Mouse (Mus musculus): ENCODE measurements around the gene Zfp97. TPM values are rescaled to one million over a fixed set of nuclear protein-coding genes. Genes with fewer than 3 reads are reported as not detected.
"Not testable (repeated sequence)": the region's sequence is repeated elsewhere in the genome, so short reads cannot be mapped to it uniquely, and the experiment has no call there.

Zfp97 gene
- 3.3 and 3.5 TPM in 2 replicates for polyA plus RNA-seq (2015; fragmentation: Nextera tagmentation; extraction: Ambion mirVana)

- not testable (repeated sequence) for DNase-seq (ENCODE audit: low spot score); H3K4me3 ChIP-seq (ENCODE audit: low read depth, low read length); H3K4me1 ChIP-seq (replicated peaks; ENCODE audit: control insufficient read depth, insufficient read depth); H3K36me3 ChIP-seq (ENCODE audit: control insufficient read depth, insufficient read depth, low read length); H3K9ac ChIP-seq (ENCODE audit: low read length); H3K9me3 ChIP-seq (ENCODE audit: control insufficient read depth, low read length); H3K4me2 ChIP-seq (replicated peaks; ENCODE audit: low read depth); H3K27ac ChIP-seq (replicated peaks); H3K27me3 ChIP-seq (ENCODE audit: control insufficient read depth, insufficient read depth, low read length)
- ATAC-seq (ENCODE audit: low FRiP score, low TSS enrichment): peak; percentile 96
- WGBS: no CpG with 5 or more reads among the region's 8 CpGs
Measured at GRCm38 (mm10) chr17:17120830-17121502, at the start of gene Zfp97. Zfp97 (plus strand) TSS chr17:17121415.

GRCm38 (mm10) chr17:17178757-17179413, 57.7 kb downstream of the Zfp97 start:
- peak; percentile 98 for ATAC-seq (ENCODE audit: low FRiP score, low TSS enrichment)
- not testable (repeated sequence) for H3K27ac ChIP-seq (replicated peaks); H3K4me3 ChIP-seq (ENCODE audit: low read depth, low read length); H3K4me2 ChIP-seq (replicated peaks; ENCODE audit: low read depth); H3K4me1 ChIP-seq (replicated peaks; ENCODE audit: control insufficient read depth, insufficient read depth); H3K9me3 ChIP-seq (ENCODE audit: control insufficient read depth, low read length); H3K36me3 ChIP-seq (ENCODE audit: control insufficient read depth, insufficient read depth, low read length); DNase-seq (ENCODE audit: low spot score); H3K27me3 ChIP-seq (ENCODE audit: control insufficient read depth, insufficient read depth, low read length); H3K9ac ChIP-seq (ENCODE audit: low read length)
- WGBS: no CpG with 5 or more reads among the region's 8 CpGs

GRCm38 (mm10) chr17:17194761-17195160, 73.5 kb downstream of the Zfp97 start:
- H3K4me2 ChIP-seq (replicated peaks; ENCODE audit: low read depth); H3K9ac ChIP-seq (ENCODE audit: low read length); H3K9me3 ChIP-seq (ENCODE audit: control insufficient read depth, low read length); H3K27ac ChIP-seq (replicated peaks); ATAC-seq (ENCODE audit: low FRiP score, low TSS enrichment); H3K36me3 ChIP-seq (ENCODE audit: control insufficient read depth, insufficient read depth, low read length); H3K4me3 ChIP-seq (ENCODE audit: low read depth, low read length); H3K4me1 ChIP-seq (replicated peaks; ENCODE audit: control insufficient read depth, insufficient read depth); H3K27me3 ChIP-seq (ENCODE audit: control insufficient read depth, insufficient read depth, low read length); DNase-seq (ENCODE audit: low spot score): not testable (repeated sequence)

GRCm38 (mm10) chr17:17195178-17195577, 74.0 kb downstream of the Zfp97 start:
- H3K9ac ChIP-seq (ENCODE audit: low read length): no peak overlapping the region
- no peak overlapping the region for H3K4me2 ChIP-seq (replicated peaks; ENCODE audit: low read depth)
- no peaks in the 10 kb centered on the region for H3K27me3 ChIP-seq (ENCODE audit: control insufficient read depth, insufficient read depth, low read length)
- H3K27ac ChIP-seq (replicated peaks): no peak overlapping the region
- H3K36me3 ChIP-seq (ENCODE audit: control insufficient read depth, insufficient read depth, low read length): no peaks in the 10 kb centered on the region
- no peak overlapping the region for H3K4me3 ChIP-seq (ENCODE audit: low read depth, low read length)
- 0 out of 2 replicates have a peak, but pooled peaks cover 2% of the 10 kb centered on the region for H3K9me3 ChIP-seq (ENCODE audit: control insufficient read depth, low read length)
- TF ChIP-seq CTCF (IDR thresholded peaks at IDR 0.05; ENCODE audit: low read depth) (no peak), EP300 (optimal IDR thresholded peaks at IDR 0.05) (no peak)
- ATAC-seq (ENCODE audit: low FRiP score, low TSS enrichment): no peak
- no peak for DNase-seq (ENCODE audit: low spot score)
- H3K4me1 ChIP-seq (replicated peaks; ENCODE audit: control insufficient read depth, insufficient read depth): no peaks in the 10 kb centered on the region

GRCm38 (mm10) chr17:17196111-17196510, 74.9 kb downstream of the Zfp97 start:
- DNase-seq (ENCODE audit: low spot score); H3K9ac ChIP-seq (ENCODE audit: low read length); H3K4me1 ChIP-seq (replicated peaks; ENCODE audit: control insufficient read depth, insufficient read depth); H3K4me3 ChIP-seq (ENCODE audit: low read depth, low read length); H3K27ac ChIP-seq (replicated peaks); H3K4me2 ChIP-seq (replicated peaks; ENCODE audit: low read depth); H3K36me3 ChIP-seq (ENCODE audit: control insufficient read depth, insufficient read depth, low read length); ATAC-seq (ENCODE audit: low FRiP score, low TSS enrichment); H3K27me3 ChIP-seq (ENCODE audit: control insufficient read depth, insufficient read depth, low read length); H3K9me3 ChIP-seq (ENCODE audit: control insufficient read depth, low read length): not testable (repeated sequence)
- 98% methylated on average over 3 of the region's 3 CpGs for WGBS

Other genes with a start within 250 kb of the Zfp97 start
- gene Zfp960, start 57.3 kb upstream of the Zfp97 start, polyA plus RNA-seq (2015; fragmentation: Nextera tagmentation; extraction: Ambion mirVana): 2.2 and 2.4 TPM in 2 replicates